Mouse (Mus musculus) embryonic fibroblast, embryonic 13.5 days (primary cell): ENCODE data around the gene Ntsr2.

Source experiments
- CTCF ChIP-seq: IDR thresholded peaks from 2 replicates; pipeline ENCODE4 v1.5.1; 2011; ENCODE audit warnings: mild to moderate bottlenecking, control low read depth, low read length, moderate library complexity, borderline replicate concordance; ENCODE audit not compliant: insufficient read depth
- POLR2A ChIP-seq: IDR thresholded peaks from 2 replicates; pipeline ENCODE4 v1.6.1; 2011; ENCODE audit warnings: low read depth, mild to moderate bottlenecking, control low read depth, low read length, moderate library complexity

DNA sequence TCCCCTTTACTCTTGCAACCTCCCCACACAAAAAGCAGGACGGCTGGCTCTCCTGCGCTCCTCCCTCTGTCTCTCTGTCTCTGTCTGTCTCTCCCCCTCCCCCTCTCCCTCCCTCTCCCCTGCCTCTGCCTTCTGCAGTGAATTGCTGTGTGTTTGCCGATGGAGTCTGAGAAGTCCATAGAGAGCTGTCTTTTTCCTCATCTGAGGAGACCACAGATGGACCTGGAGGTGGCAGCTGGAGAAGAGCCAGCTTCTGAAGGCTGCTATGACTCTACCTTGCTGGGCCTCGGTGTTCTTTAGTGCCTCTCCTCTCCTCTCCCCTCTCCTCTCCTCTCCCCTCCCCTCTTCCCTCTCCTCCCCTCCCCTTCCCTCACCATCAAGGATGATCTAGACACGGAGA, 47.6 kb upstream of the Ntsr2 start:
- no peak for TF ChIP-seq CTCF
- no peak for TF ChIP-seq POLR2A
